Mouse (Mus musculus): ENCODE measurements around the gene Alpi. TPM values are rescaled to one million over a fixed set of nuclear protein-coding genes. Genes with fewer than 3 reads are reported as not detected.

The Alpi gene
- polyA plus RNA-seq (2014; fragmentation: Nextera tagmentation; extraction: Ambion mirVana): not detected in 2 replicates

DNA sequence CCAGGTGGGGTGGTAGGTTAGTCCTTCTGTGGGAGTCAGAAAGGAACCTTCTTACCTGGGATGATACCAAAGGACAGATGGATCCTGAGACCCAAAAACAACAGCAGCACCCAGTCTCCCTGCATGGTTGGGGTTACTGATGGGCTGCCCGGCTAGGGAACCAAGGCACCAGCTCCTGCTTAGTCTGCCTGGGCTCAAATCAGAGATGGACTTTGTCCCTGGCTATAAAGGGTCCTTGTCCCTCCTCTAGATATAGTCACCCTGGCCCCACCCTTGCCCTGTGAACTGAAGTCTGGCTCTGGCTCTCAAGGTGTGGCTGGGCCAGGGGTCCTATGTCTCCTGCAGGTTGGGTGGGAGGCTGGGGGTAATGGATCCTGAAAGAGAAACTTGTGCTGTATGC lies at the start of gene Alpi:
TSS of gene Alpi (minus strand) at position 196 of the 400 bp plus-strand sequence.
- Histone ChIP-seq H3K36me3 (ENCODE audit: control insufficient read depth, insufficient read depth, low read length) (no peaks in the 10 kb centered on the region), H3K27ac (ENCODE audit: low read depth, low read length) (no peak within 1 kb of the TSS), H3K4me2 (ENCODE audit: low read depth, low read length, severe bottlenecking) (no peak within 1 kb of the TSS), H3K4me1 (replicated peaks; ENCODE audit: control insufficient read depth, insufficient read depth, low read length) (no peaks in the 10 kb centered on the region), H3K9me3 (ENCODE audit: control insufficient read depth, low read length) (no peaks in the 10 kb centered on the region), H3K27me3 (ENCODE audit: control insufficient read depth, insufficient read depth, low read length) (peaks cover 3% of the 10 kb centered on the region; the same call in 1 of the 2 replicates), H3K9ac (ENCODE audit: low read length) (no peak within 1 kb of the TSS), H3K4me3 (ENCODE audit: low read depth, low read length) (no peak within 1 kb of the TSS)
- no peak for ATAC-seq (replicated peaks; ENCODE audit: low FRiP score)
- WGBS: 83% methylated on average over 1 of the region's 1 CpGs
- DNase-seq (ENCODE audit: low spot score): no peak

DNA sequence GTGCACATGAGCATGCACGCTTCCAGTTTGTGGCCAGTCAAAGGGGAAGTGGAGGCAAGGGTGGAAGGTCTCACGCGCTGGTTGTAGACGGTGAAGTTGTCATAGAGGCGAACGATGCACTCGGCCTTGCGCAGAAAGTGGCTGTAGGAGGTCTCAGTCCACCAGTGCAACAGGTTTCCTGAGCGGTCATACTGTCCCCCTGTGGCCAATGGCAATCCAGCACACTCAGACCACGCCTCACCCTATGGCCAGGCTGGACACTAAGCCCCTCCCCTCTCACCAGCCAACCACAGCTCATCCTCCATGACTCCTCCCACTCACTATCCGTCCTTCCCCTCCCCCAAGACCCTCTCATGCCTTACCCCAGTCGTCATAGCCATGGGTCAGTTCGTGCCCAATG lies 48.0 kb upstream of the Alpi start:
- Histone ChIP-seq H3K27ac (ENCODE audit: low read depth, low read length) (no peak overlapping the region), H3K4me2 (ENCODE audit: low read depth, low read length, severe bottlenecking) (no peak overlapping the region), H3K27me3 (ENCODE audit: control insufficient read depth, insufficient read depth, low read length) (peaks cover 31% of the 10 kb centered on the region), H3K36me3 (ENCODE audit: control insufficient read depth, insufficient read depth, low read length) (no peaks in the 10 kb centered on the region), H3K9me3 (ENCODE audit: control insufficient read depth, low read length) (no peaks in the 10 kb centered on the region), H3K9ac (ENCODE audit: low read length) (no peak overlapping the region), H3K4me1 (replicated peaks; ENCODE audit: control insufficient read depth, insufficient read depth, low read length) (peaks cover 8% of the 10 kb centered on the region), H3K4me3 (ENCODE audit: low read depth, low read length) (no peak overlapping the region)
- ATAC-seq (replicated peaks; ENCODE audit: low FRiP score) (0 out of 2 replicates have a peak, but pooled peaks have one; percentile 16), DNase-seq (ENCODE audit: low spot score) (no peak)
- 26% methylated on average over 13 of the region's 13 CpGs for WGBS

- Histone ChIP-seq H3K4me2 (ENCODE audit: low read depth, low read length, severe bottlenecking) (no peak overlapping the region), H3K9me3 (ENCODE audit: control insufficient read depth, low read length) (no peaks in the 10 kb centered on the region), H3K27me3 (ENCODE audit: control insufficient read depth, insufficient read depth, low read length) (no peaks in the 10 kb centered on the region), H3K27ac (ENCODE audit: low read depth, low read length) (no peak overlapping the region), H3K36me3 (ENCODE audit: control insufficient read depth, insufficient read depth, low read length) (no peaks in the 10 kb centered on the region), H3K4me1 (replicated peaks; ENCODE audit: control insufficient read depth, insufficient read depth, low read length) (no peaks in the 10 kb centered on the region), H3K4me3 (ENCODE audit: low read depth, low read length) (no peak overlapping the region), H3K9ac (ENCODE audit: low read length) (no peak overlapping the region)
- no peak for ATAC-seq (replicated peaks; ENCODE audit: low FRiP score)
- WGBS: 76% methylated on average over 10 of the region's 10 CpGs
- DNase-seq (ENCODE audit: low spot score): no peak
These were observed 41.7 kb upstream of the Alpi start for GRCm38 (mm10) chr1:87143141-87143540.

GRCm38 (mm10) chr1:87142456-87142855 lies 41.0 kb upstream of the Alpi start:
- Histone ChIP-seq H3K4me1 (replicated peaks; ENCODE audit: control insufficient read depth, insufficient read depth, low read length) (no peaks in the 10 kb centered on the region), H3K4me3 (ENCODE audit: low read depth, low read length) (no peak overlapping the region), H3K27ac (ENCODE audit: low read depth, low read length) (no peak overlapping the region), H3K36me3 (ENCODE audit: control insufficient read depth, insufficient read depth, low read length) (no peaks in the 10 kb centered on the region), H3K9ac (ENCODE audit: low read length) (no peak overlapping the region), H3K27me3 (ENCODE audit: control insufficient read depth, insufficient read depth, low read length) (no peaks in the 10 kb centered on the region), H3K4me2 (ENCODE audit: low read depth, low read length, severe bottlenecking) (no peak overlapping the region), H3K9me3 (ENCODE audit: control insufficient read depth, low read length) (no peaks in the 10 kb centered on the region)
- DNase-seq (ENCODE audit: low spot score) (no peak), ATAC-seq (replicated peaks; ENCODE audit: low FRiP score) (no peak)
- WGBS: 76% methylated on average over 9 of the region's 9 CpGs

- DNase-seq (ENCODE audit: low spot score): no peak
- Histone ChIP-seq H3K9me3 (ENCODE audit: control insufficient read depth, low read length) (no peaks in the 10 kb centered on the region), H3K4me2 (ENCODE audit: low read depth, low read length, severe bottlenecking) (no peak overlapping the region), H3K36me3 (ENCODE audit: control insufficient read depth, insufficient read depth, low read length) (no peaks in the 10 kb centered on the region), H3K4me3 (ENCODE audit: low read depth, low read length) (no peak overlapping the region), H3K4me1 (replicated peaks; ENCODE audit: control insufficient read depth, insufficient read depth, low read length) (no peaks in the 10 kb centered on the region), H3K27ac (ENCODE audit: low read depth, low read length) (no peak overlapping the region), H3K27me3 (ENCODE audit: control insufficient read depth, insufficient read depth, low read length) (no peaks in the 10 kb centered on the region), H3K9ac (ENCODE audit: low read length) (no peak overlapping the region)
- WGBS: 85% methylated on average over 4 of the region's 4 CpGs
- ATAC-seq (replicated peaks; ENCODE audit: low FRiP score): no peak
These were observed 40.1 kb upstream of the Alpi start for GRCm38 (mm10) chr1:87141550-87141949.

DNA sequence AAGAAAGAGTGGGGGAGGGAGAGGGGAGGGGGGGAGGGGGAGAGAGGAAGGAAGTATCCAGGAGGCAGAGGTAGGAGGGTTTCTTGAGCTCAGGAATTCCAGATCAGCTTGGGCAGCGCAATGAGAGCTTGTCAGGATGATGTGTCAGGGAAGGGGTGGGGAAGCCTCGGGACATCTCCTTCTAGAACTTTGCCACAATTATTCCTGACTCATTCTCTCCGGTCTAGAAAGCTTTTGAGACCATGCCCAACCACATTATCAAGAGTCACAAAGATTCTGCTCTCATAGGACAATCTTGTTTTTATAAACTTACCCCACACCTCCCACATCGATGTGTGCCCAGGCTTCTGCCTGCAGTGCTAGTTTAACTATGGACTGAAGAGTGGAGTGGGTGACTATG lies 30.4 kb upstream of the Alpi start:
- WGBS: 88% methylated on average over 4 of the region's 4 CpGs
- Histone ChIP-seq H3K27me3 (ENCODE audit: control insufficient read depth, insufficient read depth, low read length) (peaks cover 16% of the 10 kb centered on the region), H3K4me1 (replicated peaks; ENCODE audit: control insufficient read depth, insufficient read depth, low read length) (no peaks in the 10 kb centered on the region), H3K4me3 (ENCODE audit: low read depth, low read length) (no peak overlapping the region), H3K4me2 (ENCODE audit: low read depth, low read length, severe bottlenecking) (no peak overlapping the region), H3K9me3 (ENCODE audit: control insufficient read depth, low read length) (no peaks in the 10 kb centered on the region), H3K36me3 (ENCODE audit: control insufficient read depth, insufficient read depth, low read length) (no peaks in the 10 kb centered on the region), H3K9ac (ENCODE audit: low read length) (no peak overlapping the region), H3K27ac (ENCODE audit: low read depth, low read length) (no peak overlapping the region)
- no peak for ATAC-seq (replicated peaks; ENCODE audit: low FRiP score)
- DNase-seq (ENCODE audit: low spot score): no peak

DNA sequence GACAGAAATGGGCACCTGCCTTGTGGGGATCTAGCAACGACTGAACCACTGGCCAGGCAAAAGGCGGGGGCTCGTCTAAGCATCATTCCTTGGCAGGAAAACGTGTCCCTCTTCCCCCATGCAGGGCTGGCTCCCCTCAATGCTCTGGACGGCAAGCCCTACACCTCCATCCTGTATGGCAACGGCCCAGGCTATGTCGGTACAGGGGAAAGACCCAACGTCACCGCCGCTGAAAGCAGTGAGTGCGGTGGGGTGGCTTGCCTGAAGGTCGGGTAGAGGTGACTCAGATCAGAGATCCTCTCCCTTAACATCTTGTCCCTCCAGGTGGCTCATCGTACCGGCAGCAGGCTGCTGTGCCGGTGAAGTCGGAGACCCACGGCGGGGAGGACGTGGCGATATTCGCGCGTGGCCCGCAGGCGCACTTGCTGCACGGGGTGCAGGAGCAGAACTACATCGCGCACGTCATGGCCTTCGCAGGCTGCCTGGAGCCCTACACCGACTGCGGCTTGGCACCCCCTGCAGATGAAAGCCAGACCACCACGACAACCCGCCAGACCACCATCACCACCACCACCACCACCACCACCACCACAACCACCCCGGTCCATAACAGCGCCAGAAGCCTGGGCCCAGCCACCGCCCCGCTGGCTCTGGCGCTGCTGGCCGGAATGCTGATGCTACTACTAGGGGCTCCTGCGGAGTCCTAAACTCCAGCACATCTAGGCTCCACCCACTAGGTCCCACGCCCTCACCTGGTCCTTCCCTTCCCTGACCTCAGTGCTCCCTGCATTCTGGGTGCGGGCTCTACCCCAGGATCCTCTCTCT lies 26.0 kb upstream of the Alpi start:
- WGBS: 6% methylated on average over 41 of the region's 43 CpGs
- no peak overlapping the region for H3K9ac ChIP-seq (ENCODE audit: low read length)
- no peak overlapping the region for H3K27ac ChIP-seq (ENCODE audit: low read depth, low read length)
- ATAC-seq (replicated peaks; ENCODE audit: low FRiP score): no peak
- DNase-seq (ENCODE audit: low spot score): no peak
- H3K4me2 ChIP-seq (ENCODE audit: low read depth, low read length, severe bottlenecking): peak overlapping the region; percentile 32; the same call in 1 of the 2 replicates
- H3K27me3 ChIP-seq (ENCODE audit: control insufficient read depth, insufficient read depth, low read length): peaks cover 19% of the 10 kb centered on the region
- H3K9me3 ChIP-seq (ENCODE audit: control insufficient read depth, low read length): no peaks in the 10 kb centered on the region
- H3K36me3 ChIP-seq (ENCODE audit: control insufficient read depth, insufficient read depth, low read length): no peaks in the 10 kb centered on the region
- no peaks in the 10 kb centered on the region for H3K4me1 ChIP-seq (replicated peaks; ENCODE audit: control insufficient read depth, insufficient read depth, low read length)
- no peak overlapping the region for H3K4me3 ChIP-seq (ENCODE audit: low read depth, low read length)

- no peaks in the 10 kb centered on the region for H3K9me3 ChIP-seq (ENCODE audit: control insufficient read depth, low read length)
- H3K36me3 ChIP-seq (ENCODE audit: control insufficient read depth, insufficient read depth, low read length): no peaks in the 10 kb centered on the region
- peaks cover 19% of the 10 kb centered on the region for H3K27me3 ChIP-seq (ENCODE audit: control insufficient read depth, insufficient read depth, low read length)
- ATAC-seq (replicated peaks; ENCODE audit: low FRiP score) (no peak), DNase-seq (ENCODE audit: low spot score) (no peak)
- H3K4me3 ChIP-seq (ENCODE audit: low read depth, low read length): no peak within 1 kb of the TSS
- H3K9ac ChIP-seq (ENCODE audit: low read length): no peak within 1 kb of the TSS
- H3K4me1 ChIP-seq (replicated peaks; ENCODE audit: control insufficient read depth, insufficient read depth, low read length): no peaks in the 10 kb centered on the region
- no peak within 1 kb of the TSS for H3K4me2 ChIP-seq (ENCODE audit: low read depth, low read length, severe bottlenecking)
- WGBS: 68% methylated on average over 6 of the region's 6 CpGs
- no peak within 1 kb of the TSS for H3K27ac ChIP-seq (ENCODE audit: low read depth, low read length)
These were observed 23.3 kb upstream of the Alpi start, which contains the start of gene Akp3 for GRCm38 (mm10) chr1:87124673-87125072. Gene Akp3, plus strand, starts transcription at chr1:87124973.

- WGBS: 88% methylated on average over 1 of the region's 1 CpGs
- Histone ChIP-seq H3K27me3 (ENCODE audit: control insufficient read depth, insufficient read depth, low read length) (no peaks in the 10 kb centered on the region), H3K9me3 (ENCODE audit: control insufficient read depth, low read length) (no peaks in the 10 kb centered on the region), H3K4me1 (replicated peaks; ENCODE audit: control insufficient read depth, insufficient read depth, low read length) (no peaks in the 10 kb centered on the region), H3K4me2 (ENCODE audit: low read depth, low read length, severe bottlenecking) (no peak overlapping the region), H3K27ac (ENCODE audit: low read depth, low read length) (no peak overlapping the region), H3K9ac (ENCODE audit: low read length) (no peak overlapping the region), H3K36me3 (ENCODE audit: control insufficient read depth, insufficient read depth, low read length) (no peaks in the 10 kb centered on the region), H3K4me3 (ENCODE audit: low read depth, low read length) (no peak overlapping the region)
- no peak for ATAC-seq (replicated peaks; ENCODE audit: low FRiP score)
- DNase-seq (ENCODE audit: low spot score): no peak
These were observed 13.4 kb upstream of the Alpi start for GRCm38 (mm10) chr1:87114784-87115183.
